Mouse (Mus musculus) midbrain, embryonic 12.5 days (tissue): Measurements from ENCODE around the gene Btbd17. TPM values are rescaled to one million over a fixed set of nuclear protein-coding genes. Genes with fewer than 3 reads are reported as not detected.

ENCODE experiments used
- ATAC-seq: fragments of 200-750 bp; cut with Nextera tagmentation; 2 replicates; pipeline ENCODE4 v1.8.0; 2017; ENCODE audit warnings: low read depth, moderate TSS enrichment, moderate library complexity; ENCODE audit not compliant: low FRiP score
- H3K27ac ChIP-seq: fragments of 300-500 bp; sonication (generic); replicated peaks from 2 replicates; pipeline ENCODE4 v1.5.1; 2016; ENCODE audit warnings: mild to moderate bottlenecking
- H3K27me3 ChIP-seq: fragments of 300-500 bp; sonication (generic); 2 replicates; pipeline ENCODE4 v1.6.1; 2016; ENCODE audit warnings: mild to moderate bottlenecking
- H3K36me3 ChIP-seq: fragments of 300-500 bp; sonication (generic); 2 replicates; pipeline ENCODE4 v1.6.1; 2016
- H3K4me1 ChIP-seq: fragments of 300-500 bp; sonication (generic); 2 replicates; pipeline ENCODE4 v1.6.1; 2016
- H3K4me2 ChIP-seq: fragments of 300-500 bp; sonication (generic); replicated peaks from 2 replicates; pipeline ENCODE4 v1.6.1; 2016; ENCODE audit warnings: mild to moderate bottlenecking, moderate library complexity
- H3K4me3 ChIP-seq: fragments of 300-500 bp; sonication (generic); 2 replicates; pipeline ENCODE4 v1.5.1; 2016; ENCODE audit warnings: mild to moderate bottlenecking
- H3K9ac ChIP-seq: fragments of 300-500 bp; sonication (generic); replicated peaks from 2 replicates; pipeline ENCODE4 v1.6.1; 2016; ENCODE audit warnings: mild to moderate bottlenecking, moderate library complexity
- H3K9me3 ChIP-seq: fragments of 300-500 bp; sonication (generic); 2 replicates; pipeline ENCODE4 v1.6.1; 2016; ENCODE audit warnings: mild to moderate bottlenecking
- WGBS: fragments of 180-500 bp; shearing (Covaris S2); methylation state at CpG from one replicate; pipeline ENCODE4 v1.1.7; 2016; 5-methylcytosine and 5-hydroxymethylcytosine counted together
- polyA plus RNA-seq: library from polyadenylated mRNA; unstranded; fragments of >200 nt; fragmentation: Nextera tagmentation; extraction: Ambion mirVana; gene quantifications from 2 replicates; pipeline ENCODE4 v1.2.1, GENCODE M21; 2016

Gene Btbd17
- polyA plus RNA-seq, 1 experiment from 2014 or later, result 61.0 TPM

DNA sequence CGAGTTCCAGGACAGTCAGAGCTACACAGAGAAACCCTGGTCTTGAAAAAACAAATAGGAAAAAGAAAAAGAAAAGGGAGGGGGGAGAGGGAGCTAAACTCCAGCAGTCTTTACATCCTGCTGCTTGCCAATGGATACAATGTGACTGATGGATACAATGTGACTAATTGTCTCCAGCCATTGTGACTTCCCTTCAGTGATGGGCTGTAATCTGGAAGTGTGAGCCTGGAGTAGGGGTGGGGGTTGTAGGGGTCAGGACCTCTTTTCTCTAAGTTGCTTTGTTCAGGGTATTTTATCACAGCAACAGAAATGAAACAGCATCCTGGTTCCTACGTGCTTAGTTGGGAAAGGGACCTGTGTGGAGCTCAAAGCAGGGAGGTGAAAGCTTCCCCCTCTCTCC is 23.4 kb upstream of the Btbd17 start:
- Histone ChIP-seq H3K4me1 (peaks cover 23% of the 10 kb centered on the region), H3K27ac (no peak overlapping the region), H3K9ac (no peak overlapping the region), H3K9me3 (no peaks in the 10 kb centered on the region), H3K27me3 (0 out of 2 replicates have a peak, but pooled peaks cover 8% of the 10 kb centered on the region), H3K4me2 (no peak overlapping the region), H3K4me3 (no peak overlapping the region), H3K36me3 (no peaks in the 10 kb centered on the region)
- 21% methylated on average over 2 of the region's 2 CpGs for WGBS
- no peak for ATAC-seq

DNA sequence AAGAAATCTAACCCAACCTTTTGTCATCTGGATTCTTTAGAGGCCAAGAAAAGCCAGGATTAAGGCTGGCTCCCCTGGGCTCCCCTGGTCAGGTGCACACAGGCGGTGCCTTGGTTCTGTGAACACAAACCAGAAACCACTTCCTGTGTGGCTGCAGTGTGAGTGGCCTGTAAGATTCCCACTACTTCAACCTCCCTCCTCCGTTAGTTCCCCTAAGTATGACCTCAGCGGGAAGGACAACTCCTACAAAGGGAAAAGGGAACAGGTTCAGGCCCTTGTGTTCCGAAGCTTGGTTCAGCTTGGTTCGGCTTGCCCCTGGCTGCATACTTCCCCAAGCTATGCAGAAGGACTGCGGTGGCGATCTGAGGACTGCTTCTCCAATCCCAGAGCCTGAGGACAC is 22.4 kb upstream of the Btbd17 start:
- Histone ChIP-seq H3K9me3 (no peaks in the 10 kb centered on the region), H3K27me3 (0 out of 2 replicates have a peak, but pooled peaks cover 6% of the 10 kb centered on the region), H3K9ac (no peak overlapping the region), H3K4me1 (peaks cover 16% of the 10 kb centered on the region), H3K4me2 (no peak overlapping the region), H3K27ac (no peak overlapping the region), H3K36me3 (no peaks in the 10 kb centered on the region), H3K4me3 (no peak overlapping the region)
- 92% methylated on average over 7 of the region's 7 CpGs for WGBS
- no peak for ATAC-seq

DNA sequence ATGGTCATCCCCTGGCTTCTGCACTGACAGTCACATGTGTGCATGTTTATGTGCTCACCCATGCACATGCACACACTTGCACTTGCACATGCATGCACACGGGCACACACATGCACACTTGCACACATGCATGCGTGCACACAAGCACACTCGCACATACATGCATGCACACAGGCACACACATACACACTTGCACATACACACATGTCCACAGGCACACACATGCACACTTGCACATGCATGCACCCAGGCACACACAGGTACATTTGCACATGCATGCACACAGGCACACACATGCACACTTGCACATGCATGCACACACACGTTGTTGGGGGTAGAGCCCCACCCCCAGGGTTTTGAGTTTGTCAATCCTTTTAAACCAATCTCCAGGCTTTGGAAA is 21.2 kb upstream of the Btbd17 start:
- Histone ChIP-seq H3K4me2 (no peak overlapping the region), H3K4me1 (peaks cover 12% of the 10 kb centered on the region), H3K9me3 (no peaks in the 10 kb centered on the region), H3K9ac (no peak overlapping the region), H3K27ac (no peak overlapping the region), H3K27me3 (0 out of 2 replicates have a peak, but pooled peaks cover 6% of the 10 kb centered on the region), H3K4me3 (no peak overlapping the region), H3K36me3 (no peaks in the 10 kb centered on the region)
- ATAC-seq, result no peak
- 89% methylated on average over 4 of the region's 4 CpGs for whole genome bisulfite sequencing

DNA sequence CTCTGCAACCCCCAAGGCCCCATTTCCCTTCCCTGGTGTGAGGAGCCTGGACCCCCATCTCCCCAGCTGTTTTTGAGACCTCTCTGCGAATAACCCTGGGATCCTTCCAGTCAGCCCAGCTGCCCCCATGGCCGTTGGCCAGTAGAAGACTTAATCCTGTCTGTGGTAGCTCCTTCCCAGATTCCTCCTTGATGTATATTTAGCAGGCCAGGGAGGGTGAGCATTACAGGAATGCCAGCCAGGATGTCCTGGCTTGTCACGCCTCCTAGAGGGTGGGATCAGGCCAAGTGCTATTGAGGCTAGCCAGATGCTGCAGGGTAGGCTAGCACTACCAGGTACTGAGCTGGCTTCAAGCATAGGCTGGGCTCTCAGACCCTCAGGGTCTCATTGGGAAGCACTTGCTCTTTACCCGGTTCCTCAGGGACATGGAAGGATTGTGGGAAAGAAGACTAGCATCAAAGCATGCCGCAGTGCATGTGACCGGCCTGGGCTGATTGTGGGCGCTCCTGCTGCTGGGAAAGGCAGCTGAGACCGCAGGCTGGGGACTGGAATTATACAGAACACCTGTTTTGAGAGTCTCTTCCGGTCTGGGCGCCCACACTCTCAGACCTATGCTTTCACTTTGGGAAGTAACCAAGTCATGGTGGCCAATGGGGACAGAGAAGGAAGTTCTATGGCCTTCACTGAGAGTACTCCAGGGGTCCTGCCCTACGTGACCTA is 19.3 kb upstream of the Btbd17 start:
- no peaks in the 10 kb centered on the region for H3K36me3 ChIP-seq
- 0 out of 2 replicates have a peak, but pooled peaks cover 6% of the 10 kb centered on the region for H3K27me3 ChIP-seq
- no peak overlapping the region for H3K4me3 ChIP-seq
- no peak overlapping the region for H3K9ac ChIP-seq
- ATAC-seq, result no peak
- H3K9me3 ChIP-seq, result no peaks in the 10 kb centered on the region
- peaks cover 13% of the 10 kb centered on the region for H3K4me1 ChIP-seq
- no peak overlapping the region for H3K4me2 ChIP-seq
- 79% methylated on average over 11 of the region's 11 CpGs for WGBS
- no peak overlapping the region for H3K27ac ChIP-seq

- ATAC-seq, result peak; percentile 70
- WGBS, result 21% methylated on average over 6 of the region's 6 CpGs
These were observed 17.0 kb upstream of the Btbd17 start for GRCm38 (mm10) chr11:114812731-114813240.

DNA sequence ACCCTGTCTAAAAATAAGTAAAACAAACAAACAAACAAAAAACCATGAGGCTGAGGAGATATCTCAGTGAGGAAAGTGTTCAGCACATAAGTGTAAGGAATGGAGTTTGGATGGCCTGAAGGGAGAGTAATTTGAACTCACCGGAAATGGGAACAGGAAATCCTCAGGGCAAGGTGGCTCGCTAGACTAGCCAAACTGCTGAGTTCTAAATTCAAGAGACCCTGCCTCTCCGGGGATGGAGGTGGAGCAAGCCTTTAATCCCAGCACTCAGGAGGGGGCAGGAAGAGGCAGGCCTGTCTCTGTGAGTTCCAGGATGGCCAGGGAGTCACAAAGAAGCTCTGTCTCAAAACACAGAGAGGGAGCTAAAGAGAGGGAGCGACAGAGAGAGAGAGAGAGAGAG is 14.6 kb upstream of the Btbd17 start:
- 18% methylated on average over 4 of the region's 4 CpGs for WGBS
- Histone ChIP-seq H3K4me2 (no peak overlapping the region), H3K27me3 (peaks cover 4% of the 10 kb centered on the region; the same call in 1 of the 2 replicates), H3K27ac (no peak overlapping the region), H3K4me1 (peaks cover 29% of the 10 kb centered on the region), H3K9me3 (no peaks in the 10 kb centered on the region), H3K4me3 (no peak overlapping the region), H3K9ac (no peak overlapping the region), H3K36me3 (no peaks in the 10 kb centered on the region)
- ATAC-seq, result no peak

More at GRCm38 (mm10) chr11:114812731-114813240, 17.0 kb upstream of the Btbd17 start:
- Histone ChIP-seq H3K9me3 (no peaks in the 10 kb centered on the region), H3K27ac (no peak overlapping the region), H3K27me3 (0 out of 2 replicates have a peak, but pooled peaks cover 6% of the 10 kb centered on the region), H3K36me3 (no peaks in the 10 kb centered on the region), H3K4me2 (no peak overlapping the region), H3K4me3 (no peak overlapping the region), H3K4me1 (peaks cover 14% of the 10 kb centered on the region), H3K9ac (no peak overlapping the region)

GRCm38 (mm10) chr11:114809371-114809770 is 13.6 kb upstream of the Btbd17 start:
- peaks cover 32% of the 10 kb centered on the region for H3K4me1 ChIP-seq

GRCm38 (mm10) chr11:114807686-114808427 is 12.1 kb upstream of the Btbd17 start:
- Histone ChIP-seq H3K4me1 (peaks cover 44% of the 10 kb centered on the region), H3K36me3 (no peaks in the 10 kb centered on the region), H3K9ac (no peak overlapping the region), H3K9me3 (no peaks in the 10 kb centered on the region), H3K27ac (no peak overlapping the region), H3K27me3 (peaks cover 6% of the 10 kb centered on the region), H3K4me2 (no peak overlapping the region), H3K4me3 (no peak overlapping the region)
- WGBS, result 16% methylated on average over 13 of the region's 14 CpGs
- peak; percentile 36; the same call in 1 of the 2 replicates for ATAC-seq

More at GRCm38 (mm10) chr11:114809371-114809770, 13.6 kb upstream of the Btbd17 start:
- no peak for ATAC-seq
- H3K4me3 ChIP-seq, result no peak overlapping the region
- WGBS, result 86% methylated on average over 1 of the region's 1 CpGs
- H3K4me2 ChIP-seq, result no peak overlapping the region
- peaks cover 4% of the 10 kb centered on the region; the same call in 1 of the 2 replicates for H3K27me3 ChIP-seq
- no peak overlapping the region for H3K9ac ChIP-seq
- H3K27ac ChIP-seq, result no peak overlapping the region
- no peaks in the 10 kb centered on the region for H3K36me3 ChIP-seq
- H3K9me3 ChIP-seq, result no peaks in the 10 kb centered on the region

- Histone ChIP-seq H3K4me1 (peaks cover 47% of the 10 kb centered on the region), H3K9ac (no peak overlapping the region), H3K9me3 (no peaks in the 10 kb centered on the region), H3K36me3 (no peaks in the 10 kb centered on the region), H3K27ac (no peak overlapping the region), H3K4me3 (no peak overlapping the region), H3K27me3 (peaks cover 9% of the 10 kb centered on the region), H3K4me2 (no peak overlapping the region)
- ATAC-seq, result no peak
- WGBS, result 58% methylated on average over 2 of the region's 2 CpGs
These were observed 11.3 kb upstream of the Btbd17 start for GRCm38 (mm10) chr11:114807025-114807424.

DNA sequence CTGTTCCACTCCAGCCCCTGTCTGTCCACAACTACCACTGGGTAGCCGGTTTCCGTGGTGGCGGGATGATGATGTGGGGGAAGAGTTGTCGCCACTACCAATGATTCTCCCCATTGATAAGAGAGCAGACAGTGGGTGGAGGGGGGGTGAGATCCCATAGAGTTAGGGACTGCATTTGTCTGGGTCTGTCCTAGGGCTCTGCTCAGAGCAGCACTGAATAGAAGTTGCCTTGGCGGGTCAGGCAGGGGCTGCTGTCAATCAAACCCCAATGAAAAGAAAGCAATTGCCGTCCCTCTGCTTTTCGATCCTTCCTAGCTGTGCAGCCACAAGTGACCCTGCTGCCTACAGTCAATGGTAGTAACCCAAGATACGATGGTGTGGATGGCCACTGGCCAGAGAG is 8.2 kb upstream of the Btbd17 start:
- no peak; the same call in 1 of the 2 replicates for ATAC-seq
- Histone ChIP-seq H3K27ac (no peak overlapping the region), H3K9me3 (no peaks in the 10 kb centered on the region), H3K4me3 (no peak overlapping the region), H3K9ac (no peak overlapping the region), H3K36me3 (no peaks in the 10 kb centered on the region), H3K4me1 (peaks cover 44% of the 10 kb centered on the region), H3K27me3 (peaks cover 9% of the 10 kb centered on the region), H3K4me2 (no peak overlapping the region)
- 17% methylated on average over 8 of the region's 8 CpGs for WGBS

GRCm38 (mm10) chr11:114802540-114803267 is 7.0 kb upstream of the Btbd17 start:
- Histone ChIP-seq H3K4me3 (no peak overlapping the region), H3K27ac (no peak overlapping the region), H3K4me1 (peaks cover 37% of the 10 kb centered on the region), H3K4me2 (no peak overlapping the region), H3K9ac (no peak overlapping the region; the same call in 1 of the 2 replicates), H3K36me3 (no peaks in the 10 kb centered on the region), H3K27me3 (peaks cover 9% of the 10 kb centered on the region), H3K9me3 (no peaks in the 10 kb centered on the region)
- no peak for ATAC-seq
- 69% methylated on average over 15 of the region's 15 CpGs for WGBS
